Mouse (Mus musculus): ENCODE measurements at regions not wholly inside any gene's neighbourhood (a gene's known extent, or its start where the extent isn't known, plus 50 kb on each side); places are given as distances from the start of the nearest gene placed in this dataset.

DNA sequence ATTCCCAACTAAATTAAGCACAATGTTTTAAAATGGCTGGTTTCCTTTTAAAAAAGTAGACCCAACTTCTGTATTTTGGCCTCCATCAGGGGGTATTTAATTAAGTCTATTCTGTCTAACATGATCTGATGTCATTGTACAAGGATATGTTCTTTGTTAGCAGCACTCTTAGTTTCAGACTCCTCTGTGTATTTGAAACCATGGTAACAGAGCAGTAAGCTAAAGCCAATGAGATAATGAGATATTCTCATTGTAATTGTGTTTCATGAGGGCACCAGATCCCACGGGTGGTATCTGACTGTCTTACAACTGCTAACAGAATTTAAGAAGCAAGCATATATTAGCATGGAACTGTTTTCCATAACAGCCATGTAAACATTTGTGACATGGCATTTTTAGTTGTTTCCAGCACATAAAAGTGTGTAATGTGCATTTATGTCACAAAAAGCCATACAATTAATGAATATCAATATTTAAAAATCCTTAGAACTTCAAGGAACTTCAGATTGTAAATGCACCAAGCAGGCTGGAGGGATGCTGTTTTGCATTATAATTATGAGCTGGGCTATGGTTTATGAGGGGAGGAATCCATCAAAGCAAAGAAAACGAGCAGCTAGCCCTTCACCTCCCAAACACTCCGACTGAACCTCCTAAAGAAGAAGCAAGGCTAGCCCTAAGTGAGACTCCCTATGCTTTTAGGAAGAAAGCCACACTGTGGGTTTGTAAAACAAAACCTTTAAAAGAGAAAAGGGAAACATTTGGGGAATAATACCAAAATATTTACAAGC, 240.7 kb upstream of the Veph1 start:
- Histone ChIP-seq H3K9me3 (ENCODE audit: control insufficient read depth, insufficient read depth, low read depth, low read length) (no peaks in the 10 kb centered on the region), H3K9ac (ENCODE audit: insufficient read depth, low read depth, low read length, poor library complexity, severe bottlenecking) (no peak overlapping the region), H3K4me1 (ENCODE audit: control insufficient read depth in 2 of 2, insufficient read depth in 2 of 2, low read length in 2 of 2, poor library complexity in 1 of 2) (no peaks in the 10 kb centered on the region), H3K27ac (ENCODE audit: insufficient read depth, low read depth, low read length, poor library complexity, severe bottlenecking) (no peak overlapping the region), H3K4me3 (ENCODE audit: insufficient read depth in 1 of 2, low read depth in 1 of 2, low read length in 2 of 2, poor library complexity in 1 of 2, severe bottlenecking in 1 of 2) (no peak overlapping the region), H3K36me3 (ENCODE audit: control insufficient read depth, insufficient read depth, low read length, poor library complexity, severe bottlenecking) (no peaks in the 10 kb centered on the region)
- in situ Hi-C loops (cut with MboI; ENCODE audit: low sequenced_read_pairs in 2 of 2, unreplicated experiment in 2 of 2): no loop called here
- TF ChIP-seq ZNF384 (IDR thresholded peaks at IDR 0.05; ENCODE audit: low read depth, low read length) (no peak), ZC3H11A (IDR thresholded peaks at IDR 0.05; ENCODE audit: borderline replicate concordance, low read depth, low read length) (no peak), MAFK (IDR thresholded peaks at IDR 0.05; ENCODE audit: insufficient read depth, low read depth, low read length) (no peak), HCFC1 (IDR thresholded peaks at IDR 0.05; ENCODE audit: borderline replicate concordance, insufficient read depth, low read length) (no peak), CHD2 (IDR thresholded peaks at IDR 0.05; ENCODE audit: low read depth, low read length) (no peak)
- DNase-seq (ENCODE audit: low read depth, low spot score): no peak

- no peak overlapping the region for H3K9ac ChIP-seq (ENCODE audit: insufficient read depth, low read depth, low read length, poor library complexity, severe bottlenecking)
- H3K36me3 ChIP-seq (ENCODE audit: control insufficient read depth, insufficient read depth, low read length, poor library complexity, severe bottlenecking): no peaks in the 10 kb centered on the region
- TF ChIP-seq MAFK (IDR thresholded peaks at IDR 0.05; ENCODE audit: insufficient read depth, low read depth, low read length) (no peak), ZC3H11A (IDR thresholded peaks at IDR 0.05; ENCODE audit: borderline replicate concordance, low read depth, low read length) (no peak), CHD2 (IDR thresholded peaks at IDR 0.05; ENCODE audit: low read depth, low read length) (no peak), ZNF384 (IDR thresholded peaks at IDR 0.05; ENCODE audit: low read depth, low read length) (no peak), HCFC1 (IDR thresholded peaks at IDR 0.05; ENCODE audit: borderline replicate concordance, insufficient read depth, low read length) (no peak)
- DNase-seq (ENCODE audit: low read depth, low spot score): no peak
- no peaks in the 10 kb centered on the region for H3K4me1 ChIP-seq (ENCODE audit: control insufficient read depth in 2 of 2, insufficient read depth in 2 of 2, low read length in 2 of 2, poor library complexity in 1 of 2)
- H3K9me3 ChIP-seq (ENCODE audit: control insufficient read depth, insufficient read depth, low read depth, low read length): no peaks in the 10 kb centered on the region
- in situ Hi-C loops (cut with MboI; ENCODE audit: low sequenced_read_pairs in 2 of 2, unreplicated experiment in 2 of 2): no loop called here
- H3K4me3 ChIP-seq (ENCODE audit: insufficient read depth in 1 of 2, low read depth in 1 of 2, low read length in 2 of 2, poor library complexity in 1 of 2, severe bottlenecking in 1 of 2): no peak overlapping the region
- H3K27ac ChIP-seq (ENCODE audit: insufficient read depth, low read depth, low read length, poor library complexity, severe bottlenecking): no peak overlapping the region
Observed at GRCm38 (mm10) chr3:66536673-66537072, 240.0 kb upstream of the Veph1 start.

DNA sequence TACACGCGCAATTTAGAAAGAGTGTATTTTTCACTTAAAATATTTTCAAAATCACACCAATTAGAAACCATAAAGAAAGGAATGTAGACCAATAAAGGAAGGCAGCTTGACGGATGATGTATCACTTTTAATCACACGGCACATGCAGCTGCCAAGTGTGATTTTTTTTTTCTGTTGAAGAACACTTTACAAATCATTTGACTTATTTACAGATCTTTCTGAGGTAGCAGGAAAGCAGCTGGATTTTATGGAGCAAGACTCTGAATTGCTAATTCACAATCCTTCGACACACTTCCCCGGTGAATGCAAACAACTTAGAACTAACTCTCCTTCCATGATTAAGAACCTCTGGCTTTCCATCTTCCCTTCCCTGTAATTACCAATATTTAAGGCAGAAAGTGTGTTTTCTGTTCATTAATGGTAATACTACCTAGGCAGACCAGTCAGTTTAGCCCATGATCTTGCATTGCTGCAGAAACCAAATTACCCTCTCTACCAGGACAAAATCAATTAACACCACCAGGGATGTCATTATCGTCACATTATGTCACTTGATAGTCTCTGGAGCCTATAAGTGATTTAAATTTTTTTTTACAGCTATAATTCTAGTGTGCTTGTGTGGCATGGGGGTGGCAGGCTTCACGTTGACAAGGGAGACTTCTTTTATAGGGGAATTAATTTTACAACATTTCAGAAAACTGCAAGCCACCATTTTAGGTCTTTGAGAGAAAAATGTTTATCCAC, 239.3 kb upstream of the Veph1 start:
- H3K27ac ChIP-seq (ENCODE audit: insufficient read depth, low read depth, low read length, poor library complexity, severe bottlenecking): no peak overlapping the region
- in situ Hi-C loops (cut with MboI; ENCODE audit: low sequenced_read_pairs in 2 of 2, unreplicated experiment in 2 of 2): no loop called here

GRCm38 (mm10) chr3:66519925-66520324, 223.3 kb upstream of the Veph1 start:
- Histone ChIP-seq H3K4me3 (ENCODE audit: insufficient read depth in 1 of 2, low read depth in 1 of 2, low read length in 2 of 2, poor library complexity in 1 of 2, severe bottlenecking in 1 of 2) (no peak overlapping the region), H3K27ac (ENCODE audit: insufficient read depth, low read depth, low read length, poor library complexity, severe bottlenecking) (no peak overlapping the region), H3K9ac (ENCODE audit: insufficient read depth, low read depth, low read length, poor library complexity, severe bottlenecking) (no peak overlapping the region), H3K4me1 (ENCODE audit: control insufficient read depth in 2 of 2, insufficient read depth in 2 of 2, low read length in 2 of 2, poor library complexity in 1 of 2) (no peaks in the 10 kb centered on the region), H3K9me3 (ENCODE audit: control insufficient read depth, insufficient read depth, low read depth, low read length) (no peaks in the 10 kb centered on the region), H3K36me3 (ENCODE audit: control insufficient read depth, insufficient read depth, low read length, poor library complexity, severe bottlenecking) (no peaks in the 10 kb centered on the region)
- no peak for DNase-seq (ENCODE audit: low read depth, low spot score)
- TF ChIP-seq ZNF384 (IDR thresholded peaks at IDR 0.05; ENCODE audit: low read depth, low read length) (no peak), HCFC1 (IDR thresholded peaks at IDR 0.05; ENCODE audit: borderline replicate concordance, insufficient read depth, low read length) (no peak), CHD2 (IDR thresholded peaks at IDR 0.05; ENCODE audit: low read depth, low read length) (no peak), ZC3H11A (IDR thresholded peaks at IDR 0.05; ENCODE audit: borderline replicate concordance, low read depth, low read length) (no peak), MAFK (IDR thresholded peaks at IDR 0.05; ENCODE audit: insufficient read depth, low read depth, low read length) (no peak)
- in situ Hi-C loops (cut with MboI; ENCODE audit: low sequenced_read_pairs in 2 of 2, unreplicated experiment in 2 of 2): no loop called here

More for the DNA sequence above, 239.3 kb upstream of the Veph1 start:
- Histone ChIP-seq H3K4me3 (ENCODE audit: insufficient read depth in 1 of 2, low read depth in 1 of 2, low read length in 2 of 2, poor library complexity in 1 of 2, severe bottlenecking in 1 of 2) (no peak overlapping the region), H3K9me3 (ENCODE audit: control insufficient read depth, insufficient read depth, low read depth, low read length) (no peaks in the 10 kb centered on the region), H3K4me1 (ENCODE audit: control insufficient read depth in 2 of 2, insufficient read depth in 2 of 2, low read length in 2 of 2, poor library complexity in 1 of 2) (no peaks in the 10 kb centered on the region), H3K36me3 (ENCODE audit: control insufficient read depth, insufficient read depth, low read length, poor library complexity, severe bottlenecking) (no peaks in the 10 kb centered on the region), H3K9ac (ENCODE audit: insufficient read depth, low read depth, low read length, poor library complexity, severe bottlenecking) (no peak overlapping the region)
- no peak for DNase-seq (ENCODE audit: low read depth, low spot score)
- TF ChIP-seq CHD2 (IDR thresholded peaks at IDR 0.05; ENCODE audit: low read depth, low read length): no peak
- TF ChIP-seq MAFK (IDR thresholded peaks at IDR 0.05; ENCODE audit: insufficient read depth, low read depth, low read length): no peak
- no peak for TF ChIP-seq ZC3H11A (IDR thresholded peaks at IDR 0.05; ENCODE audit: borderline replicate concordance, low read depth, low read length)
